Mouse (Mus musculus) kidney, postnatal 0 days (tissue): Measurements from ENCODE around the gene Coro1c. TPM values are rescaled to one million over a fixed set of nuclear protein-coding genes. Genes with fewer than 3 reads are reported as not detected.

Source experiments
- ATAC-seq: fragments of 200-750 bp; cut with Nextera tagmentation; replicated peaks from 2 replicates; pipeline ENCODE4 v1.8.0; 2017; ENCODE audit warnings: low read depth, moderate number of reproducible peaks, moderate TSS enrichment, moderate library complexity; ENCODE audit not compliant: low FRiP score
- DNase-seq: peaks from one replicate; pipeline ENCODE4 v3.0.0-alpha.2; 2016; ENCODE audit warnings: low spot score
- H3K27ac ChIP-seq: fragments of 300-500 bp; sonication (generic); 2 replicates; pipeline ENCODE4 v1.5.1; 2014; ENCODE audit warnings: mild to moderate bottlenecking
- H3K27me3 ChIP-seq: fragments of 300-500 bp; sonication (generic); 2 replicates; pipeline ENCODE4 v1.6.1; 2014; ENCODE audit warnings: low read length, mixed read lengths; ENCODE audit not compliant: insufficient read depth
- H3K36me3 ChIP-seq: fragments of 300-500 bp; sonication (generic); 2 replicates; pipeline ENCODE4 v1.6.1; 2014; ENCODE audit warnings: low read length, mixed read lengths; ENCODE audit not compliant: insufficient read depth
- H3K4me1 ChIP-seq: fragments of 300-500 bp; sonication (generic); replicated peaks from 2 replicates; pipeline ENCODE4 v1.6.1; 2014; ENCODE audit warnings: antibody characterized with exemption, low read length, mixed read lengths; ENCODE audit not compliant: insufficient read depth
- H3K4me2 ChIP-seq: fragments of 300-500 bp; sonication (generic); 2 replicates; pipeline ENCODE4 v1.6.1; 2014; ENCODE audit warnings: mild to moderate bottlenecking, low read length, moderate library complexity, mixed read lengths
- H3K4me3 ChIP-seq: fragments of 300-500 bp; sonication (generic); replicated peaks from 2 replicates; pipeline ENCODE4 v1.5.1; 2014; ENCODE audit warnings: low read depth, low read length
- H3K9ac ChIP-seq: fragments of 300-500 bp; sonication (generic); 2 replicates; pipeline ENCODE4 v1.6.1; 2014; ENCODE audit warnings: low read depth, low read length
- H3K9me3 ChIP-seq: fragments of 300-500 bp; sonication (generic); replicated peaks from 2 replicates; pipeline ENCODE4 v1.6.1; 2016; ENCODE audit warnings: low read length, inconsistent platforms, mixed read lengths
- CTCF ChIP-seq: IDR thresholded peaks from 2 replicates; pipeline ENCODE4 v1.5.1; 2016; ENCODE audit warnings: antibody characterized with exemption, low read depth, mild to moderate bottlenecking, moderate library complexity
- WGBS: fragments of 180-500 bp; shearing (Covaris S2); extraction: QIAGEN DNeasy Blood & Tissue Kit; methylation state at CpG from one replicate; pipeline ENCODE4 v1.1.7; 2014; 5-methylcytosine and 5-hydroxymethylcytosine counted together
- polyA plus RNA-seq: library from polyadenylated mRNA; unstranded; fragments of >200 nt; fragmentation: Nextera tagmentation; extraction: Ambion mirVana; gene quantifications from 2 replicates; pipeline ENCODE4 v1.2.1, GENCODE M21; 2015

The Coro1c gene
- polyA plus RNA-seq, 1 experiment from 2014 or later: 69.5 TPM

DNA sequence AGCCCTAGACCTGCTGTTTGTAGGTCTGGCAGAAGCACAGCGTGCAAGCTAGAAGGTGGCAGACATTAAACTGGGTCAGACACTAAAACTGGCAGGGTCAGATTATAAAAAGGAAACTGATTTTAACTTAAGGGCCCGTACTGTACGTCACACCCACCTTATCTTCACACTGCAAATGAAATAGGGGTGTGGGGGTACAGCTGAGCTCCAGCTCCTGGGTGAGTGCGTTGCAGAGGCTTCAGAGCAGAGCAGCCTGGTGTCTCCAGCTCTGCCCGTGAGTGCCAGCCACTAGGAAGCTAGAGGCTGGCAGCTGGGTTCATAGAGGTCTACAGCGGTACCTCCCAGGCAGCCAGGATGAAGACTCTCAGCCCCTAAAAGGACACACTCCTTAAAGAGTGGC, 6.5 kb downstream of the Coro1c start:
- Histone ChIP-seq H3K9ac (no peak overlapping the region), H3K4me1 (peaks cover 28% of the 10 kb centered on the region), H3K4me2 (no peak overlapping the region), H3K27me3 (no peaks in the 10 kb centered on the region), H3K4me3 (no peak overlapping the region), H3K36me3 (no peaks in the 10 kb centered on the region), H3K9me3 (no peaks in the 10 kb centered on the region), H3K27ac (no peak overlapping the region)
- TF ChIP-seq CTCF: no peak
- DNase-seq (no peak), ATAC-seq (no peak)
- WGBS: 66% methylated on average over 6 of the region's 6 CpGs

DNA sequence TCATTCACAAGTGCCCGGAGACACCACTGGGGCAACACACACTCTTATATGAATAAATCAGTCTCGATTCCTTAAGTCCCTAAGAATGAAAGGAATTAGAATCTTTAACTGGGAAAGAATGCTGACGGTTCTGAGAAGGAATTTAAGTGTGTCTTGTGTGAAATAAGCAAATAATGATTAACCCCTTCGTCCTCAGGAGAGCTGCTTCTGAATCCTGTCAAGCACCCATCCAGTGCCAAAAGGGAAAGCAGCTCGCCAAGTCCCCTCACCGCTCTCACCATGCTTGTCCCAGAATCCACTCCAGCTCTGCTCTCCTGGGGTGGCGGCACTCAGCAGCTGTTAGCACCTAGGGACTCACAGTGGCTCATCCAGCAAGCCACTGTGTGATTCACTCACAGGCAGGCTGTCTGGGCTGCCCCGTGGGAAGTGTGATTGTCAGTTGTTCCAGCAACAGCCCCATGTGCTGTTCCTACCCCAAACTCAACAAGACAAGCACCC, 7.4 kb downstream of the Coro1c start:
- H3K4me1 ChIP-seq: peaks cover 27% of the 10 kb centered on the region
- H3K9me3 ChIP-seq: no peaks in the 10 kb centered on the region
- H3K4me2 ChIP-seq: 0 out of 2 replicates have a peak overlapping the region, but pooled peaks have one; percentile 0
- H3K9ac ChIP-seq: no peak overlapping the region
- DNase-seq (peak; percentile 68), ATAC-seq (no peak)
- H3K27me3 ChIP-seq: no peaks in the 10 kb centered on the region
- no peak for TF ChIP-seq CTCF
- H3K36me3 ChIP-seq: no peaks in the 10 kb centered on the region
- no peak overlapping the region for H3K4me3 ChIP-seq
- H3K27ac ChIP-seq: no peak overlapping the region
- WGBS: 36% methylated on average over 8 of the region's 8 CpGs

DNA sequence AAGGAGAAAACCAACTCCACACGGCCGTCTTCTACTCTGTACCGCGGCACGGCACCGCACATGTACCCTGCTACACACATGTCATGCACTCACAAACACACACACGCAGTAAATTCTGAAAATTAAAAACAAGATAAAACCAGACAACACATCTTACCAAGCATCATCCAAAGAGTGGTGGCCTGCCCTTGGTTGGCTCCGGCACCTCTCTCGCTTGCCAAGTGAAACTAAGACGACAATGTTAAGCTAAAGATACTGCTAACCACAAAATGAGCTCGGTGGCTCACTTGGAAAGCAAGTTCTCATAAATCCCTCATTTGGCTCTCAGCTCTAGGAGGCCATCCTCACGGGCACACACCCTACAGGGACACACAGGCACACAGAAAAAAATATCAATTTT, 9.0 kb downstream of the Coro1c start:
- TF ChIP-seq CTCF: no peak
- peaks cover 21% of the 10 kb centered on the region for H3K4me1 ChIP-seq
- no peaks in the 10 kb centered on the region for H3K36me3 ChIP-seq
- 86% methylated on average over 12 of the region's 12 CpGs for WGBS
- no peaks in the 10 kb centered on the region for H3K27me3 ChIP-seq
- DNase-seq (no peak), ATAC-seq (no peak)
- no peak overlapping the region for H3K4me3 ChIP-seq
- H3K4me2 ChIP-seq: no peak overlapping the region
- H3K27ac ChIP-seq: no peak overlapping the region
- no peak overlapping the region for H3K9ac ChIP-seq
- no peaks in the 10 kb centered on the region for H3K9me3 ChIP-seq

DNA sequence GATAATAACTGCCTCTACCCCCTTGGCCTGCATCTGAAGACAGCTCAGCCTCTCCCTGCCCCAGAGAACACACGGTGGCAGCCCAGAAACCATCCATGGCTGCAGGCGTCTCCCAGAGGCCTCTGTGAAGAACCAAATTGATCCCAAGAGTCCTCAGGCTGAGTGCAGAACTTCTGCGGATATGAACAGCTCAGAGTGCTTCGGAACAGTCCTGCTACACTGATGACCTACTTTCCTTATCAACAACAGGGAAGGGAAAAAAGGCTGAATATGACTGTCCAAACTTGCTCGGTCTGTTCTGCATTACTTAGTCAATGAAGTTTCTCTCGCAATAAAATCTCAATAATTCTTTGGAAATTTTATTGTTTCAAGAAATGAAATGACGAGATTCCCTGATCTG, 16.6 kb downstream of the Coro1c start:
- H3K9ac ChIP-seq: 0 out of 2 replicates have a peak overlapping the region, but pooled peaks have one; percentile 13

DNA sequence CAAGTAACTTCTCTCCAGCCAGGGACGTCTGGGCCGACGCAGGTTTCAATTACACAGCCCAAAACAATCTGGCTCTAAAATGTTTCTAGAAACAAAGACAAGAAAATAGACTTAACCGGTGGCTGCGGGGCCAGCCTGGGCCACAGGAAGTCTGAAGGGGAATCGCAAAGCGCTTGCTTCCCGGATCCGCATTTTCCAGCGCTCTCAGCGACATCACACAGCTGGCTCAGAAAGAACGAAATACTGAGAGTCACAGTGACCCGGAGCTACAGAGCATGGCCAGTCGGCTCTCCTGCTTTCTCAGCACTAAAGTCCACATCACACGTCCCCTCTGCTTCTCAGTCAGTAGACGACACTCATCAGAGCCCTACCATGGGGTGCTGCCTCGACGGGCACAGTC, 17.7 kb downstream of the Coro1c start:
- ATAC-seq (no peak), DNase-seq (peak; percentile 80)
- H3K4me1 ChIP-seq: peaks cover 26% of the 10 kb centered on the region
- WGBS: 52% methylated on average over 18 of the region's 18 CpGs
- no peaks in the 10 kb centered on the region for H3K27me3 ChIP-seq
- H3K36me3 ChIP-seq: no peaks in the 10 kb centered on the region
- peak overlapping the region; percentile 71 for H3K27ac ChIP-seq
- no peak for TF ChIP-seq CTCF
- H3K4me2 ChIP-seq: peak overlapping the region; percentile 3; the same call in 1 of the 2 replicates
- no peak overlapping the region for H3K9ac ChIP-seq
- no peaks in the 10 kb centered on the region for H3K9me3 ChIP-seq
- no peak overlapping the region for H3K4me3 ChIP-seq

More for the DNA sequence above, 16.6 kb downstream of the Coro1c start:
- Histone ChIP-seq H3K4me2 (no peak overlapping the region), H3K27ac (no peak overlapping the region), H3K4me1 (peaks cover 24% of the 10 kb centered on the region), H3K4me3 (no peak overlapping the region), H3K36me3 (no peaks in the 10 kb centered on the region), H3K9me3 (no peaks in the 10 kb centered on the region), H3K27me3 (no peaks in the 10 kb centered on the region)
- ATAC-seq (no peak), DNase-seq (no peak)
- 78% methylated on average over 7 of the region's 7 CpGs for WGBS
- no peak for TF ChIP-seq CTCF

DNA sequence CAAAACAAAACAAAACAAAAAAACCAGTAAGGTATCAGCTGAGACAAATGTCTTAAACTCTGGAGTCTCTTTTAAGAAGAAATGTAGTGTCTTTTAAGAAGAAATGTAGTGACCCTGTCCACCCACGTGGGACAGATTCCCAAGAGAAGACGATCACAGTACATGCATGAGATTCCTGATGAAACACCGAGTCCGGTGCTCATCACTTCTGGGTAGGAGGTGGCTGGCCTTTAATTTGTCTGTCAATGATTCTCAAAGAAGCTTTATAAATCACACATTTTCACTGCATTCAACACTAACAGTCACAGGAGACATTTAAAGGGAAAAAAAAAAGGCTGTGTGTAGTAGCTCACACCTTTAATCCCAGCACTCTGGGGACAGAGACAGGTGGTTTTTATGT, 18.6 kb downstream of the Coro1c start:
- ATAC-seq (no peak), DNase-seq (no peak)
- TF ChIP-seq CTCF: no peak
- H3K27me3 ChIP-seq: no peaks in the 10 kb centered on the region
- 27% methylated on average over 4 of the region's 4 CpGs for WGBS
- H3K27ac ChIP-seq: peak overlapping the region; percentile 71; the same call in 1 of the 2 replicates
- no peak overlapping the region for H3K4me3 ChIP-seq
- H3K9ac ChIP-seq: no peak overlapping the region
- no peak overlapping the region for H3K4me2 ChIP-seq
- H3K4me1 ChIP-seq: peaks cover 29% of the 10 kb centered on the region
- H3K36me3 ChIP-seq: no peaks in the 10 kb centered on the region
- H3K9me3 ChIP-seq: no peaks in the 10 kb centered on the region
